Mouse (Mus musculus) lung, postnatal 0 days (tissue): ENCODE measurements around the gene Rinl.

Experiments used
- CTCF ChIP-seq: IDR thresholded peaks from 2 replicates; pipeline ENCODE4 v1.5.1; 2016; ENCODE audit warnings: antibody characterized with exemption, mild to moderate bottlenecking
- EP300 ChIP-seq: IDR thresholded peaks from 2 replicates; pipeline ENCODE4 v1.6.1; 2016; ENCODE audit warnings: antibody characterized with exemption, mild to moderate bottlenecking, control low read depth

DNA sequence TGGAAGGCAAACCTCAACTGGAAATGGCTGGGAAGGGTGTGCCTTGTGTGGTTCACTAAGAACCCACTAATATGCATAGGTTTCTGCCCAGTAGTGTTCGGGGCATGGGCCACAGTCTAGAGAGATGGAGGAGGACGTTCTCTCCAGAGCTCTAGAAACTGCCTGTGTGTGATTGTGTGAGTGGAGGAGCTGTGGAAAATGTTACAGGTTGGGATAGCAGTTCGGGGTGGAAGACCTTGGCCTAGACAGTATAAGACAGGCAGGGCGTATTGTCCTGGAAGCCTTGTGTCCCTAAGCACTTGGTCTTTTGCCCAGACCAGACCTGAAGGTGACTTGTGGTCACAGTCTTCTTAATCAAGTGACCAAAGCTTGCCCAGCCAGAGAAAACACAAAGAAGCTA lies 23.7 kb downstream of the Rinl start:
- TF ChIP-seq CTCF (no peak), EP300 (no peak)
